In the genomic region with DNA sequence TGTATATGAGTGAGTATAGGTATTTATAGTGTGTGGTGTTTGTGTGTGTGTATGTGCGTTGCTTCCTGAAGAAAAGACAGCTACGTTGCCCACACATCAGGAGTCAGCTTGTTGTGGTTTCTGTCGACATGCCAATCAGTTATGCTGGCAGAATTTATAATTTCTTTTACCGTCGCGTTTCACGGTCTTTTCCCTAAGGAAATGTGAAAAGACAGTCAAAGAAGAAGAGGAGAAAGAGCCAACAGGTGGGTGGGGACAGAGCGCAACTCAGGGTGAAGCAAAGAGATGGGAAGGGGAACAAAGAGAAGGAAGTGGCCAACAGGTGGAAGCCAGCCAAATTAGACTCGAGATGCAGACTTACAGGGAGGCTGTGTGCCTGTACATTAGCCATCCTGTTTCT, we compare ENCODE assay signal across 17 mouse cellular contexts.
DNase-seq lines count a peak whose midpoint lies in the region; ATAC-seq lines count a peak whose summit lies in the region.
"Had no signal": no experiment of that assay in that cellular context is flagged by ENCODE, and none has a peak within 500 bp of the region (broad histone marks: within the 10 kb centered on the region; RNA-seq: fewer than 3 reads in every experiment).

No protein-coding gene starts in this region.

- no peaks in the 10 kb centered on the region for H3K36me3 ChIP-seq in megakaryocyte, embryonic 14.5 days (replicated peaks; ENCODE audit: low read length)
- no peaks in the 10 kb centered on the region for H3K36me3 ChIP-seq in kidney, embryonic 15.5 days
- H3K36me3 ChIP-seq: embryonic facial prominence, embryonic 15.5 days; liver, embryonic 15.5 days; midbrain, embryonic 13.5 days; neural tube, embryonic 12.5 days had no signal

- no peak overlapping the region for H3K27ac ChIP-seq in kidney, embryonic 15.5 days
- H3K27ac ChIP-seq: embryonic facial prominence, embryonic 15.5 days; liver, embryonic 15.5 days; midbrain, embryonic 13.5 days; neural tube, embryonic 12.5 days had no signal

- peaks cover 3% of the 10 kb centered on the region; the same call in 1 of the 2 replicates for H3K4me1 ChIP-seq in megakaryocyte, embryonic 14.5 days
- no peaks in the 10 kb centered on the region for H3K4me1 ChIP-seq in kidney, embryonic 15.5 days
- H3K4me1 ChIP-seq: embryonic facial prominence, embryonic 15.5 days; liver, embryonic 15.5 days; midbrain, embryonic 13.5 days; neural tube, embryonic 12.5 days had no signal

- ATAC-seq in CD4-positive, CD25-positive, alpha-beta regulatory T cell, adult 4 months, result no peak
- no peak for ATAC-seq in kidney, embryonic 15.5 days (replicated peaks; ENCODE audit: low FRiP score)
- ATAC-seq: inflammation-experienced regulatory T-cells, adult 6 months; midbrain, embryonic 13.5 days; Patski had no signal

- WGBS in kidney, embryonic 15.5 days, result 85% methylated on average over 9 of the region's 9 CpGs

- H3K27me3 ChIP-seq in megakaryocyte, embryonic 14.5 days (replicated peaks), result no peaks in the 10 kb centered on the region
- H3K27me3 ChIP-seq in kidney, embryonic 15.5 days, result no peaks in the 10 kb centered on the region
- H3K27me3 ChIP-seq: embryonic facial prominence, embryonic 15.5 days; liver, embryonic 15.5 days; midbrain, embryonic 13.5 days; neural tube, embryonic 12.5 days; Patski had no signal

- H3K9me3 ChIP-seq in megakaryocyte, embryonic 14.5 days, result peaks cover 33% of the 10 kb centered on the region
- no peaks in the 10 kb centered on the region for H3K9me3 ChIP-seq in kidney, embryonic 15.5 days (replicated peaks)
- H3K9me3 ChIP-seq: embryonic facial prominence, embryonic 15.5 days; liver, embryonic 15.5 days; midbrain, embryonic 13.5 days; neural tube, embryonic 12.5 days had no signal

- DNase-seq in CD4-positive, CD25-positive, alpha-beta regulatory T cell, adult 2 months (ENCODE audit: low read depth, low spot score), result peak; percentile 29
- DNase-seq in lung, postnatal 10 days, result peak; percentile 12
- no peak for DNase-seq in lung, postnatal 4 days
- DNase-seq in MEL-GATA-1-ER (ENCODE audit: extremely low read depth, low read depth), result peak; percentile 64
- no peak for DNase-seq in cerebellum, adult 11-12 months
- DNase-seq: cerebellum, postnatal 36 days; heart, postnatal 10 days; kidney, postnatal 10 days had no signal

- H3K4me2 ChIP-seq in kidney, embryonic 15.5 days, result no peak overlapping the region
- H3K4me2 ChIP-seq: embryonic facial prominence, embryonic 15.5 days; liver, embryonic 15.5 days; midbrain, embryonic 13.5 days; neural tube, embryonic 12.5 days had no signal

- no peak overlapping the region for H3K9ac ChIP-seq in kidney, embryonic 15.5 days
- H3K9ac ChIP-seq: embryonic facial prominence, embryonic 15.5 days; liver, embryonic 15.5 days; midbrain, embryonic 13.5 days; neural tube, embryonic 12.5 days had no signal

- peak overlapping the region; percentile 28 for H3K4me3 ChIP-seq in megakaryocyte, embryonic 14.5 days (replicated peaks)
- H3K4me3 ChIP-seq in kidney, embryonic 15.5 days (replicated peaks), result no peak overlapping the region
- H3K4me3 ChIP-seq: embryonic facial prominence, embryonic 15.5 days; liver, embryonic 15.5 days; midbrain, embryonic 13.5 days; neural tube, embryonic 12.5 days had no signal

Comparison
In these comparisons a context has a peak if more than half of its experiments do, and no peak if none do; other contexts are left out.
1. DNase-seq: peak in CD4-positive, CD25-positive, alpha-beta regulatory T cell, adult 2 months (single experiment), lung, postnatal 10 days (single experiment) and MEL-GATA-1-ER (single experiment); none in lung, postnatal 4 days (0 of 2) and cerebellum, adult 11-12 months (single experiment).